Mouse (Mus musculus) forebrain, embryonic 14.5 days (tissue): ENCODE measurements around the gene Trnt1. TPM values are rescaled to one million over a fixed set of nuclear protein-coding genes. Genes with fewer than 3 reads are reported as not detected.

Experiments used
- ATAC-seq: fragments of 200-750 bp; cut with Nextera tagmentation; 2 replicates; pipeline ENCODE4 v1.8.0; 2017; ENCODE audit warnings: mild to moderate bottlenecking, moderate library complexity
- DNase-seq: peaks from one replicate; pipeline ENCODE4 v3.0.0-alpha.2; 2015; ENCODE audit warnings: low spot score
- H3K27ac ChIP-seq: fragments of 300-500 bp; sonication (generic); 2 replicates; pipeline ENCODE4 v1.5.1; 2014; ENCODE audit warnings: low read depth, mild to moderate bottlenecking, control low read depth, low read length, moderate library complexity
- H3K27me3 ChIP-seq: fragments of 300-500 bp; sonication (generic); replicated peaks from 2 replicates; pipeline ENCODE4 v1.6.1; 2014; ENCODE audit warnings: low read length, control low read depth, mixed read lengths; ENCODE audit not compliant: control insufficient read depth, insufficient read depth
- H3K36me3 ChIP-seq: fragments of 300-500 bp; sonication (generic); 2 replicates; pipeline ENCODE4 v1.6.1; 2014; ENCODE audit warnings: low read length, control low read depth; ENCODE audit not compliant: control insufficient read depth, insufficient read depth
- H3K4me1 ChIP-seq: fragments of 300-500 bp; sonication (generic); 2 replicates; pipeline ENCODE4 v1.6.1; 2014; ENCODE audit warnings: antibody characterized with exemption, low read length, control low read depth; ENCODE audit not compliant: control insufficient read depth, insufficient read depth
- H3K4me2 ChIP-seq: fragments of 300-500 bp; sonication (generic); 2 replicates; pipeline ENCODE4 v1.6.1; 2014; ENCODE audit warnings: mild to moderate bottlenecking, control low read depth, low read length
- H3K4me3 ChIP-seq: fragments of 300-500 bp; sonication (generic); 2 replicates; pipeline ENCODE4 v1.5.1; 2014; ENCODE audit warnings: low read depth, low read length, control low read depth
- H3K9ac ChIP-seq: fragments of 300-500 bp; sonication (generic); 2 replicates; pipeline ENCODE4 v1.6.1; 2014; ENCODE audit warnings: mild to moderate bottlenecking, low read length, control low read depth, moderate library complexity
- H3K9me3 ChIP-seq: fragments of 300-500 bp; sonication (generic); replicated peaks from 2 replicates; pipeline ENCODE4 v1.6.1; 2016; ENCODE audit warnings: low read length, control low read depth, mixed read lengths; ENCODE audit not compliant: control insufficient read depth
- WGBS: fragments of 180-500 bp; shearing (Covaris S2); extraction: QIAGEN DNeasy Blood & Tissue Kit; methylation state at CpG from one replicate; pipeline ENCODE4 v1.1.7; 2014; 5-methylcytosine and 5-hydroxymethylcytosine counted together
- polyA plus RNA-seq: library from polyadenylated mRNA; unstranded; fragments of >200 nt; fragmentation: Nextera tagmentation; extraction: Ambion mirVana; gene quantifications from 2 replicates; pipeline ENCODE4 v1.2.1, GENCODE M21; 2014

Gene Trnt1
- 68.7 and 81.7 TPM in 2 replicates for polyA plus RNA-seq

GRCm38 (mm10) chr6:106768640-106769289, at the start of gene Trnt1:
TSS of gene Trnt1 (plus strand) at chr6:106769120.
- 10% methylated on average over 35 of the region's 35 CpGs for WGBS
- peak within 1 kb of the TSS; percentile 93 for H3K4me2 ChIP-seq

DNA sequence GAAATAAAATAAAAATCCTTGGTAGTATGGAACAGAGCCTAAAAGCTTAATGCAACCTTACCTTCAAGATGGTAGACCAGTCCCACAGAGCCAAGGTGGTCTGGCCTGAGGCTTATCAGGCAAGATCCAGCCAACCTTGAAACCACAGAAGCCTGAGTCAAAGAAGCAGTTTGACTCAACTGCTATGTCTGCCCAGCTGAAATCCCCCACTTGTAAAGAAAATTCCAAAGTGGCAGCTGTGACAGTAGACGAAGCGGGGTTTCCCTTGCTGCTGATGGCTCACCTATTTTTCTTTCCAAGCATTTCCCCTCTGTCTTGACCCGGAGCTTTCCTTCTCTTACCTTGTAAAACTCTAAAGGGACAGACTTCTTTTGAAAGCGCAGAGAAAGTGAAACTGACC, 43.3 kb upstream of the Trnt1 start:
- ATAC-seq (no peak), DNase-seq (no peak)
- Histone ChIP-seq H3K4me1 (no peaks in the 10 kb centered on the region), H3K9me3 (no peaks in the 10 kb centered on the region), H3K9ac (no peak overlapping the region), H3K4me2 (no peak overlapping the region), H3K4me3 (no peak overlapping the region), H3K36me3 (no peaks in the 10 kb centered on the region), H3K27ac (no peak overlapping the region), H3K27me3 (no peaks in the 10 kb centered on the region)
- WGBS, result 91% methylated on average over 4 of the region's 4 CpGs

More at GRCm38 (mm10) chr6:106768640-106769289, at the start of gene Trnt1:
- DNase-seq (peak; percentile 99), ATAC-seq (peak; percentile 100)
- peaks cover 16% of the 10 kb centered on the region for H3K36me3 ChIP-seq
- H3K9me3 ChIP-seq, result no peaks in the 10 kb centered on the region
- no peaks in the 10 kb centered on the region for H3K27me3 ChIP-seq
- peak within 1 kb of the TSS; percentile 63 for H3K9ac ChIP-seq
- H3K27ac ChIP-seq, result no peak within 1 kb of the TSS
- H3K4me1 ChIP-seq, result peaks cover 10% of the 10 kb centered on the region
- peak within 1 kb of the TSS; percentile 54 for H3K4me3 ChIP-seq

DNA sequence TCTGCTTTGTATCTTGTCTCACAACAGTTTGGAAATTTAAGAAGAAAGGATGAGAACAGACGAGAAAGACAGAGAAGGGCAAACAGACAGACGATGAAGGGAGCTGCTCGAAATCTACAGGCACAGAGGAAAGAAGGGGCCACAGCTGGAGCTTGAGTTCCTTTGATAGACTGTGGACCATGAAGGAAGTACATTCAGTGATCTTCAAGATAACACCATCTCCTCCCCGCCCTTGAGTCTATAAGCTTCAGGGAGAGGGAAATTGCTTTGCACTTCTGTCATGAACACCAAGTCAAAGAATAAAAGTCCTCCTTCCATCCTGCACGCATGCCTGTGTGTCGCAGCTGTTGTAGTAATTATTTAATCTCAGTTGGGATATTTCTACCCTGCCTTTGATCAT, 42.8 kb upstream of the Trnt1 start:
- no peak overlapping the region for H3K4me3 ChIP-seq
- no peaks in the 10 kb centered on the region for H3K27me3 ChIP-seq
- H3K9me3 ChIP-seq, result no peaks in the 10 kb centered on the region
- no peak overlapping the region for H3K4me2 ChIP-seq
- no peaks in the 10 kb centered on the region for H3K36me3 ChIP-seq
- no peak overlapping the region for H3K9ac ChIP-seq
- WGBS, result 82% methylated on average over 6 of the region's 6 CpGs
- H3K27ac ChIP-seq, result no peak overlapping the region
- no peaks in the 10 kb centered on the region for H3K4me1 ChIP-seq
- no peak for DNase-seq
- ATAC-seq, result no peak

DNA sequence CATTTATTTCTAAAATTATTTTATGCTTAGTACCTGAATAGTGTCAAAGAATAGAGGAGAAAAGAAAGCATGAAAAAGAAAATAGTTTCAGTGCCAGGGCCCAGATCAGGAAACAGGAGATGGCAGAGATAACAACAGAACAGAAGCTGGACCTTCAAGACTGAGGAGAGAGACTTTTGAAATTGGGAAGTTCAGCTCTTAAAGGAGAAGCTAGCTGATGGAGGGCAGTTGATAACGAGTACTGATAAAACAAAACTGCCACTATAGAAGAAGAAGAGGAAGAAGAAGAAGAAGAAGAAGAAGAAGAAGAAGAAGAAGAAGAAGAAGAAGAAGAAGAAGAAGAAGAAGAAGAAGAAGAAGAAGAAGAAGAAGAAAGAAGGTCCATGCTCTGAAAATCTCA, 41.2 kb upstream of the Trnt1 start:
- no peaks in the 10 kb centered on the region for H3K9me3 ChIP-seq
- DNase-seq, result no peak
- no peak overlapping the region for H3K9ac ChIP-seq
- ATAC-seq, result no peak
- no peak overlapping the region for H3K4me2 ChIP-seq
- H3K36me3 ChIP-seq, result no peaks in the 10 kb centered on the region
- H3K4me3 ChIP-seq, result no peak overlapping the region
- 87% methylated on average over 1 of the region's 1 CpGs for WGBS
- no peaks in the 10 kb centered on the region for H3K4me1 ChIP-seq
- H3K27ac ChIP-seq, result no peak overlapping the region
- H3K27me3 ChIP-seq, result no peaks in the 10 kb centered on the region

DNA sequence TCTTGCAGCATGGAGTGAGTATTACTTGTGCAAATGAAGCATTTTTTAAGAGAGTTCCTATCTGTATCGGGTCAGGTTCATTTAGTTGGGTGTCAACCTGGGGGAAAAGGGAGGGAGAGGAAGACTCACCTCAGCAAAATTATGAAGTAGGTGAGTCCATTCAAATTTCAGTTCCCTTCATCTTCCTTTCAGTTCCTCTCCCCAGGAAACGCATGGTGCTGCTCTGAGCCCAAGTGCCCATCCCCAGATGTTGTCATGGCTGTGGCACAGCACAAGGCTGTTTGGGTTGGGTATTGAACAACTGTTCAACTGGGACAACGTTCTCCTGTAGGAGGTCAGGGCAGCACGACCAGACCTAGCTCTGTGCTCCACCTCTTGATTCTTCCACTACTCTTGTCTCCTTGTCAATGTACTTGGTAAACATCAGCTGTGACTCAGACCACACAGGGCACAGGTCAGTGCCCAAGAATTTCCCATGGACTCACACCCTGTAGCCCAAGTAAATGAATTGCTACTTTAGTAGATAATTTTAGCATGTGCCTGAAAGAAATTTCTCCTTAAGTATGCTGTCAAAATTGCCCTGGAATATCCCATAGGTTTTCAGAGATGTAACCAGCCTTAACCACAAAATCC, 39.1 kb upstream of the Trnt1 start:
- Histone ChIP-seq H3K27ac (no peak overlapping the region), H3K4me3 (no peak overlapping the region), H3K4me2 (no peak overlapping the region), H3K9ac (no peak overlapping the region), H3K36me3 (no peaks in the 10 kb centered on the region), H3K9me3 (no peaks in the 10 kb centered on the region), H3K27me3 (no peaks in the 10 kb centered on the region), H3K4me1 (no peaks in the 10 kb centered on the region)
- WGBS, result 84% methylated on average over 4 of the region's 4 CpGs
- DNase-seq, result no peak
- ATAC-seq, result no peak

GRCm38 (mm10) chr6:106732563-106732962, 36.4 kb upstream of the Trnt1 start:
- Histone ChIP-seq H3K27me3 (no peaks in the 10 kb centered on the region), H3K4me2 (no peak overlapping the region), H3K9me3 (no peaks in the 10 kb centered on the region), H3K9ac (no peak overlapping the region), H3K27ac (no peak overlapping the region), H3K4me3 (no peak overlapping the region), H3K36me3 (no peaks in the 10 kb centered on the region), H3K4me1 (no peaks in the 10 kb centered on the region)
- no peak for DNase-seq
- 89% methylated on average over 4 of the region's 4 CpGs for WGBS
- no peak for ATAC-seq

- H3K9ac ChIP-seq, result no peak overlapping the region
- H3K27me3 ChIP-seq, result no peaks in the 10 kb centered on the region
- H3K27ac ChIP-seq, result no peak overlapping the region
- ATAC-seq, result no peak
- no peak overlapping the region for H3K4me2 ChIP-seq
- no peak overlapping the region for H3K4me3 ChIP-seq
- WGBS, result 74% methylated on average over 3 of the region's 3 CpGs
- no peaks in the 10 kb centered on the region for H3K36me3 ChIP-seq
- no peaks in the 10 kb centered on the region for H3K4me1 ChIP-seq
- no peak for DNase-seq
- H3K9me3 ChIP-seq, result no peaks in the 10 kb centered on the region
Observed at GRCm38 (mm10) chr6:106738229-106738628, 30.7 kb upstream of the Trnt1 start.

- Histone ChIP-seq H3K27me3 (no peaks in the 10 kb centered on the region), H3K9ac (no peak overlapping the region), H3K9me3 (no peaks in the 10 kb centered on the region), H3K27ac (no peak overlapping the region), H3K4me1 (no peaks in the 10 kb centered on the region), H3K4me3 (no peak overlapping the region), H3K4me2 (no peak overlapping the region), H3K36me3 (no peaks in the 10 kb centered on the region)
- ATAC-seq (no peak), DNase-seq (no peak)
- 95% methylated on average over 1 of the region's 1 CpGs for WGBS
Observed at GRCm38 (mm10) chr6:106740244-106740825, 28.6 kb upstream of the Trnt1 start.
